Mouse (Mus musculus) hindbrain, embryonic 12.5 days (tissue): ENCODE measurements around the gene Fhad1. TPM values are rescaled to one million over a fixed set of nuclear protein-coding genes. Genes with fewer than 3 reads are reported as not detected.

Source experiments
- ATAC-seq: fragments of 200-750 bp; cut with Nextera tagmentation; 2 replicates; pipeline ENCODE4 v1.8.0; 2017; ENCODE audit warnings: moderate TSS enrichment; ENCODE audit not compliant: low FRiP score
- H3K27ac ChIP-seq: fragments of 300-500 bp; sonication (generic); 2 replicates; pipeline ENCODE4 v1.5.1; 2016; ENCODE audit warnings: mild to moderate bottlenecking
- H3K27me3 ChIP-seq: fragments of 300-500 bp; sonication (generic); 2 replicates; pipeline ENCODE4 v1.6.1; 2016; ENCODE audit warnings: mild to moderate bottlenecking
- H3K36me3 ChIP-seq: fragments of 300-500 bp; sonication (generic); 2 replicates; pipeline ENCODE4 v1.6.1; 2016; ENCODE audit warnings: mild to moderate bottlenecking
- H3K4me1 ChIP-seq: fragments of 300-500 bp; sonication (generic); 2 replicates; pipeline ENCODE4 v1.6.1; 2016
- H3K4me2 ChIP-seq: fragments of 300-500 bp; sonication (generic); replicated peaks from 2 replicates; pipeline ENCODE4 v1.6.1; 2016; ENCODE audit warnings: mild to moderate bottlenecking
- H3K4me3 ChIP-seq: fragments of 300-500 bp; sonication (generic); 2 replicates; pipeline ENCODE4 v1.5.1; 2016; ENCODE audit warnings: mild to moderate bottlenecking
- H3K9ac ChIP-seq: fragments of 300-500 bp; sonication (generic); 2 replicates; pipeline ENCODE4 v1.6.1; 2016; ENCODE audit warnings: mild to moderate bottlenecking, moderate library complexity
- H3K9me3 ChIP-seq: fragments of 300-500 bp; sonication (generic); replicated peaks from 2 replicates; pipeline ENCODE4 v1.6.1; 2016; ENCODE audit warnings: mild to moderate bottlenecking
- WGBS: fragments of 180-500 bp; shearing (Covaris S2); methylation state at CpG from one replicate; pipeline ENCODE4 v1.1.7; 2016; 5-methylcytosine and 5-hydroxymethylcytosine counted together
- polyA plus RNA-seq: library from polyadenylated mRNA; unstranded; fragments of >200 nt; fragmentation: Nextera tagmentation; extraction: Ambion mirVana; gene quantifications from 2 replicates; pipeline ENCODE4 v1.2.1, GENCODE M21; 2016

The Fhad1 gene
- polyA plus RNA-seq, 1 experiment from 2014 or later, result 6.2 TPM

DNA sequence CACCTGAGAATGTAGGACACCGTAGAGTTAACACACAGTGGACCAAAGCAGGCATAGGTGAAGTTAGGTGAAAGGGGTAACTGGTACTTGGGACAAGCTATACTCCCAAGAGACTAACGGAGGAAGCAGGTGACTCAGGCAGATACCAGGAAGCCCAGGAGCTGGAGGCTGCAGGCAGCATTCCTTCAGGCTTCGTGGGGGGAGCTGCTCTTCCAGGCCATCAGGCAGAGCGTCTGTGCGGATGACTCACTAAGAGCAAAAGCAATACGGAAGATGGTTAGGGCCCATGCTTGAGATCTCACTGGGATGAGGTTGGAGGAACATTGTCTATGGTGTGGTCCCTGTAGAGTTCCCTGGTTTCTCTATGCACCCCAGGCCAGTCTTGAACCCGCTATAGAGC is 132.0 kb downstream of the Fhad1 start:
- Histone ChIP-seq H3K4me3 (no peak overlapping the region), H3K36me3 (no peaks in the 10 kb centered on the region), H3K4me1 (peaks cover 2% of the 10 kb centered on the region; the same call in 1 of the 2 replicates), H3K9me3 (no peaks in the 10 kb centered on the region), H3K4me2 (no peak overlapping the region), H3K9ac (no peak overlapping the region), H3K27me3 (no peaks in the 10 kb centered on the region), H3K27ac (no peak overlapping the region)
- ATAC-seq, result no peak
- 91% methylated on average over 7 of the region's 7 CpGs for WGBS

- WGBS, result 78% methylated on average over 5 of the region's 5 CpGs
- no peak overlapping the region for H3K4me3 ChIP-seq
- ATAC-seq, result no peak
Observed at GRCm38 (mm10) chr4:141881950-141882349, 132.9 kb downstream of the Fhad1 start.

GRCm38 (mm10) chr4:141881289-141881914 is 133.5 kb downstream of the Fhad1 start:
- H3K27ac ChIP-seq, result no peak overlapping the region
- H3K4me2 ChIP-seq, result no peak overlapping the region
- ATAC-seq, result no peak
- no peaks in the 10 kb centered on the region; the same call in 1 of the 2 replicates for H3K4me1 ChIP-seq
- no peaks in the 10 kb centered on the region for H3K9me3 ChIP-seq
- H3K4me3 ChIP-seq, result no peak overlapping the region
- H3K9ac ChIP-seq, result no peak overlapping the region
- no peaks in the 10 kb centered on the region for H3K27me3 ChIP-seq
- 69% methylated on average over 10 of the region's 10 CpGs for WGBS
- no peaks in the 10 kb centered on the region for H3K36me3 ChIP-seq

More at GRCm38 (mm10) chr4:141881950-141882349, 132.9 kb downstream of the Fhad1 start:
- no peaks in the 10 kb centered on the region; the same call in 1 of the 2 replicates for H3K4me1 ChIP-seq
- no peak overlapping the region for H3K4me2 ChIP-seq
- H3K27me3 ChIP-seq, result no peaks in the 10 kb centered on the region
- H3K9ac ChIP-seq, result no peak overlapping the region
- H3K36me3 ChIP-seq, result no peaks in the 10 kb centered on the region
- no peaks in the 10 kb centered on the region for H3K9me3 ChIP-seq
- no peak overlapping the region for H3K27ac ChIP-seq

GRCm38 (mm10) chr4:141879875-141880274 is 135.0 kb downstream of the Fhad1 start:
- no peaks in the 10 kb centered on the region for H3K36me3 ChIP-seq
- no peaks in the 10 kb centered on the region for H3K9me3 ChIP-seq
- peaks cover 9% of the 10 kb centered on the region for H3K4me1 ChIP-seq
- no peak overlapping the region for H3K4me2 ChIP-seq
- no peaks in the 10 kb centered on the region for H3K27me3 ChIP-seq
- no peak overlapping the region for H3K27ac ChIP-seq
- H3K4me3 ChIP-seq, result no peak overlapping the region
- H3K9ac ChIP-seq, result no peak overlapping the region
- WGBS, result 61% methylated on average over 9 of the region's 9 CpGs
- no peak for ATAC-seq

DNA sequence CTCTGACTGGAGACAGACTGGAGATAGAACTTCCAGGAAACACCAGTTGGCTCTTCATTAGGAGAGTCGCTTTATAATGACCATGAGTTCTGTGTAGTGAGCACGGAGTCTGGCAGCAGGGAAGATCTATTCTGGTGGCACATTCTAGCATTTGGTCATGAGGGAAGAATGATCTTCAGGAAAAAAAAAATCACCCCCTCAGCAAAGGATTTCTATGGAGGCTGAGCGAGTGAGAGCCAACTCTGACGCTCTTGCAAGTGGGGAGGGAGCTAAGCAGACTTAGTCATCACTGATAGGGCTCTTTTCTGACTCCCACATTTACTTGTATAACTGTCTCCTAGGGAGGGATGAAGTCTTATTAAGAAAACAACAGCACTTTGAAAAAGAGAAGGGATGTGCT is 135.8 kb downstream of the Fhad1 start:
- Histone ChIP-seq H3K4me1 (peaks cover 11% of the 10 kb centered on the region), H3K9me3 (no peaks in the 10 kb centered on the region), H3K27ac (no peak overlapping the region), H3K4me3 (no peak overlapping the region), H3K9ac (no peak overlapping the region), H3K36me3 (no peaks in the 10 kb centered on the region), H3K27me3 (no peaks in the 10 kb centered on the region), H3K4me2 (no peak overlapping the region)
- WGBS, result 82% methylated on average over 4 of the region's 4 CpGs
- no peak for ATAC-seq

GRCm38 (mm10) chr4:141878621-141879020 is 136.3 kb downstream of the Fhad1 start:
- ATAC-seq, result no peak
- no peak overlapping the region for H3K4me3 ChIP-seq
- peaks cover 16% of the 10 kb centered on the region for H3K4me1 ChIP-seq
- 68% methylated on average over 7 of the region's 7 CpGs for WGBS
- no peaks in the 10 kb centered on the region for H3K9me3 ChIP-seq
- no peak overlapping the region for H3K27ac ChIP-seq
- H3K9ac ChIP-seq, result no peak overlapping the region
- no peaks in the 10 kb centered on the region for H3K36me3 ChIP-seq
- no peak overlapping the region for H3K4me2 ChIP-seq
- no peaks in the 10 kb centered on the region for H3K27me3 ChIP-seq

GRCm38 (mm10) chr4:141875481-141876108 is 139.3 kb downstream of the Fhad1 start:
- no peaks in the 10 kb centered on the region for H3K9me3 ChIP-seq
- peak overlapping the region; percentile 79 for H3K4me2 ChIP-seq
- H3K4me3 ChIP-seq, result peak overlapping the region; percentile 73
- H3K9ac ChIP-seq, result peak overlapping the region; percentile 86; the same call in 1 of the 2 replicates
- H3K27ac ChIP-seq, result no peak overlapping the region
- H3K27me3 ChIP-seq, result 0 out of 2 replicates have a peak, but pooled peaks cover 3% of the 10 kb centered on the region
- 17% methylated on average over 8 of the region's 8 CpGs for WGBS
- H3K4me1 ChIP-seq, result peaks cover 42% of the 10 kb centered on the region
- no peaks in the 10 kb centered on the region for H3K36me3 ChIP-seq
- ATAC-seq, result no peak

DNA sequence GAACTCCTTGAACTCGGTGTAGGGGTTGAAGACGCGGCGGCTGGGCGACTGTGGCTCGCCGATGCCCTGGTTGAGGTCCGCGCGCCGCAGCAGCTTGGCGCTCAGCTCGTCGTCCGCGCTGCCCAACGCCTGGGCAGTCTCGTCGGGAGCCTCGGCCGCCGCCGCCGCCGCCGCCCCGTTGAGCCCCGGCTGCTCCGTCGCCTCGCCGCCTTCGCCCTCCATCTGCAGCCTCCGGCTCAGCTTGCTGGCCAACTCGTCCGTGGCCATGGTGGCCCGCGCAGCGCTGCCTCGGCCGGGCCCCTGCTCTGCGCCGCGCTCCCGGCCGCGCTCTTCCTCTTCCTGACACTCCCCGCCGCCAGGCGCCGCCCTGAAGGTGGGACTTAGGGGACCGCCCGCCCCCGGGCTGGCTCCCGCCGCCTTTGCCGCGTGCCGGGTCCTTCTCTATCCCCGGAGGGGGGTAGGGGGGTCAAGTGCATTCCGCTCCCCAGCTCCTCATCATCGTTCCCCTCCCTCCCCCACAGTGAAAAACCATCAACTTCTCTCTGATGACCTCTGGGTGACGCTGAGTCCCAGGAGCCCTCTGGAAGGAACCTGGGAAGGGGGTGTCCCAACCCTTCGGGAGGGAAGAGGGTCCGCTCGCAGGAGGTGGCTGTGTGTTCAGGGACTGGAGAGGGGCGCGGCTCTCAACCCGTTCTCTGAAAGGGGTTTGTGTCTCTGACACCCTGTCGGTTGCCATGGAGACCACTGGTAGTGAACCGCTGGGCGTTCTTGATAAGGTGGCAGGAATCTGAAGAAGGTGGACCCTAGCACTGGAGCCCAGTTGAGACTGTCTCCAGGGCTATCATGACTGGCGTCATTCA is 140.1 kb downstream of the Fhad1 start, which contains the start of gene Efhd2:
Gene Efhd2 (minus strand): TSS at position 320 of the 860 bp plus-strand sequence.
- H3K27me3 ChIP-seq, result 0 out of 2 replicates have a peak, but pooled peaks cover 3% of the 10 kb centered on the region
- H3K27ac ChIP-seq, result peak within 1 kb of the TSS; percentile 70
- peak; percentile 92 for ATAC-seq
- peak within 1 kb of the TSS; percentile 73 for H3K4me3 ChIP-seq
- H3K9ac ChIP-seq, result peak within 1 kb of the TSS; percentile 86
- under 1% methylated on average over 73 of the region's 73 CpGs for WGBS
- no peaks in the 10 kb centered on the region for H3K9me3 ChIP-seq
- peak within 1 kb of the TSS; percentile 79 for H3K4me2 ChIP-seq
- peaks cover 49% of the 10 kb centered on the region for H3K4me1 ChIP-seq
- H3K36me3 ChIP-seq, result no peaks in the 10 kb centered on the region

DNA sequence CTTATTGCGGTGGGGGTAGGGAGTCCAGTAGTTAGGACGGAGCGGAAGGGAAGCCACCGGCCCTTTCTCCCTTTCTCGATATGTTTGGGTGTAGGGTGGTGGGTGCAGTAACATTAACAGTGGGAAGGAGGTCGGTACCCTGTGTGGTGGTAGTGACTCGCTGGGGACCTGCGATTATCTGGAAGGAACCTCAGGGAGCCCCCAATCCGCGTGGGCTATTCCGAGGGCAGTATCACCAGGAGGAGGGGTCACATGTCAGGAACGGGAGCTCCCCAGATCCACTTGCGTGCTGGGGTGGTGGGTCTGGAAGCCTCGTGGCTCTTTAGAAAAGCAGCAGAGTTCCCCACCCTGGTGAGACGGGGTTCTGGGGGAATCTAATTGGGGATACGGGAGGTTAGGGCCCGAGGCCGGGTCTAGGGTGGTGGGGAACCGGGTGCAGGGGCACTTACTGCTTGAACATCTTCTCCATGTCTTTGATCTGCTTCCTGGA is 140.7 kb downstream of the Fhad1 start:
- Histone ChIP-seq H3K9ac (peak overlapping the region; percentile 86), H3K27me3 (0 out of 2 replicates have a peak, but pooled peaks cover 3% of the 10 kb centered on the region), H3K4me1 (peaks cover 53% of the 10 kb centered on the region), H3K4me2 (peak overlapping the region; percentile 79), H3K27ac (no peak overlapping the region; the same call in 1 of the 2 replicates), H3K4me3 (peak overlapping the region; percentile 73), H3K36me3 (no peaks in the 10 kb centered on the region), H3K9me3 (no peaks in the 10 kb centered on the region)
- 3% methylated on average over 19 of the region's 19 CpGs for WGBS
- ATAC-seq, result peak; percentile 11

GRCm38 (mm10) chr4:141872977-141873376 is 141.9 kb downstream of the Fhad1 start:
- Histone ChIP-seq H3K4me3 (peak overlapping the region; percentile 73), H3K9me3 (no peaks in the 10 kb centered on the region), H3K4me1 (peaks cover 59% of the 10 kb centered on the region), H3K4me2 (peak overlapping the region; percentile 79), H3K27me3 (0 out of 2 replicates have a peak, but pooled peaks cover 3% of the 10 kb centered on the region), H3K36me3 (no peaks in the 10 kb centered on the region), H3K27ac (no peak overlapping the region), H3K9ac (peak overlapping the region; percentile 23; the same call in 1 of the 2 replicates)
- 78% methylated on average over 9 of the region's 9 CpGs for WGBS
- no peak for ATAC-seq

DNA sequence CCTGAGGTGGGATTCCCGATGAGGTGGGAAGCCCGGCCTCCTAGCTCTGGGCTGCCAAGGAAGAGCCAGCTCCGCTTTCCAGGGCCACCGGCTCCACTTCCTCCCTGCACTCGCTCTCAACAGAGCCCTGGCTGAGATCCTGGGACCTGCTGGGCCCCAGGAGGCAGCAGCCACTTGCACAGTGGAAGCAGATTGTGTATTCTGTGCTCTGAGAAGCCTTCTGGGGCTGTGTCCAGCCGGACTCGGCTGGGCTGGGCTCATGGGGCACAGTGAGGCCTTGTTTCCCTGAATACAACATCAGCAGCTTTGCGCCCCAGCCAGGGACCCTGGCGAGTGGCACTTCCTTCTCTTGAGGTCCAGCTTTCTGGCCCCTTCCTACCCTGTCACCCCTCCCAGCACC is 143.0 kb downstream of the Fhad1 start:
- H3K4me1 ChIP-seq, result peaks cover 70% of the 10 kb centered on the region
- H3K9me3 ChIP-seq, result no peaks in the 10 kb centered on the region
- peak overlapping the region; percentile 49 for H3K27ac ChIP-seq
- 0 out of 2 replicates have a peak overlapping the region, but pooled peaks have one; percentile 73 for H3K4me3 ChIP-seq
- no peak for ATAC-seq
- 0 out of 2 replicates have a peak, but pooled peaks cover 3% of the 10 kb centered on the region for H3K27me3 ChIP-seq
- H3K9ac ChIP-seq, result peak overlapping the region; percentile 44; the same call in 1 of the 2 replicates
- H3K4me2 ChIP-seq, result peak overlapping the region; percentile 79
- no peaks in the 10 kb centered on the region for H3K36me3 ChIP-seq
- 45% methylated on average over 9 of the region's 9 CpGs for WGBS

- Histone ChIP-seq H3K36me3 (no peaks in the 10 kb centered on the region), H3K27ac (no peak overlapping the region), H3K4me3 (no peak overlapping the region), H3K9ac (no peak overlapping the region), H3K4me1 (peaks cover 75% of the 10 kb centered on the region), H3K27me3 (0 out of 2 replicates have a peak, but pooled peaks cover 3% of the 10 kb centered on the region), H3K4me2 (no peak overlapping the region), H3K9me3 (no peaks in the 10 kb centered on the region)
- 87% methylated on average over 3 of the region's 3 CpGs for WGBS
- ATAC-seq, result no peak
Observed at GRCm38 (mm10) chr4:141871333-141871725, 143.6 kb downstream of the Fhad1 start.
